Mouse (Mus musculus) bone marrow macrophage, adult 2 months (primary cell): Measurements from ENCODE around the gene Gm10037.

ENCODE experiments used
- CTCF ChIP-seq: IDR thresholded peaks from 2 replicates; pipeline ENCODE4 v1.5.1; 2012; ENCODE audit warnings: low read depth, mild to moderate bottlenecking, low read length, moderate library complexity
- POLR2A ChIP-seq: IDR thresholded peaks from 2 replicates; pipeline ENCODE4 v1.6.1; 2012; ENCODE audit warnings: mild to moderate bottlenecking, low read depth, low read length, borderline replicate concordance

DNA sequence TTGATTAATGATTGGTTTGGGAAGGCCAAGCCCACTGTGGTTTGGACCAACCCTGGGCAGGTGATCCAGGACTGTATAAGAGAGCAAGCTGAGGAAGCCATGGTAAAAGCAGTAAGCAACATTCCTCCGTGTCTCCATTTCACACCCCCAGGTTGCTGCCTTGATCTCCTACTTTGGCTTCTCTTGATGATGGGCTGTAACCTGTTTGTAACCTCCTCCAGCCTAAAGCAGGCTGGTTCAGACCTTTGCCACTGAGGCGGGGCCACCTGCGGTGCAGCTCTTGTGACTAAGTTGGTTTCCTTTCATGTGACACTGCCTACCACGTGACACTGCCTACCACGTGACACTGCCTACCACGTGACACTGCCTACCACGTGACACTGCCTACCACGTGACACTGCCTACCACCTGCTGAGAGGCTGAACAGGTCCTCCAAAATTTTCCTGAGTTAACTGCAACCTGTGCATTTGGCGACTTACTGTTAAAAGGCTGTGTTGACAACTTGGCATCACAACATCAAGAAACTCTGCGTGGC, 38.9 kb upstream of the Gm10037 start:
- TF ChIP-seq POLR2A (no peak), CTCF (no peak)
